Mouse (Mus musculus) embryo, embryonic 10 days (tissue): ENCODE measurements at regions not wholly inside any gene's neighbourhood (a gene's known extent, or its start where the extent isn't known, plus 50 kb on each side); places are given as distances from the start of the nearest gene placed in this dataset.
A peak's percentile ranks its signal among the peaks of the same experiment; 100 is the strongest.

Experiments
- DNase-seq: peaks from one replicate; pipeline ENCODE4 v3.0.0-alpha.2; 2015; ENCODE audit warnings: low spot score

DNA sequence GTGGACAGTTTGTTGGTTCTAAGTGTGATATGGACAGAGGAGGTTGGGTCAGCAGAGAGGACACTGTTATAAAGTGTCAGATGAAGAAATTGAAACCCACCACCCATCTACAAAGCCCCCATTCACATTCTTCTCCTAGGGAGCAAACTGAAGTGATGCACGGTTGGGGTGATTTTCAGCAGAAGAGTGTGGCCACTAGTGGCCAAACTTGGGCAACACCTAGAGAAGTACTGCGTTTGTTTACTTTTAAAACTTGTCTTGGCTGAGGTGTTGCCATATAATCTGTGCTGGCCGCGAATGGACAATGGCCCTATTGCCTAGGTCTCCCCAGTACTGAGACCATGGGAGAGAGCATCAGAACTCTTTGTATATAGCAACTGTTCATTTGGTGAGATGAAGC, 150.8 kb upstream of the Cox10 start:
- no peak for DNase-seq

DNA sequence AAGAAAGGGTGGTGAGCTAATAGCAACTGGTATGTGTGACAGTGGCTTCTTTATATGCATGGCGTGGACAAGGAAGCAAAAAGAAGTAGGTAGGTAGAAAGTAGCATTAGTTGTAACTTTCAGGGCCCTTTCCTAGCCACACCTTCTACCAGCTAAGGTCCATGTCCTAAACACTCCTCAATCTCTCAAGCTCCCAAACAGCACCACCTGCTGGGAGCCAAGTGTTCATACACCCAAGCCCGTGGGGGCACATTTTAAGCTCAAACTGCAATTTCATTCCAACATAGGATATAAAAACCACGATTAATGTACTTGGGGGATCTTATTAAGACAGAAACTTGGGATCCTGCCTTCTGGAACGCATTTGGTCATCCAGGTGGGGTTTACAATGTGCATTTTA, 141.6 kb upstream of the Cox10 start:
- no peak for DNase-seq

DNA sequence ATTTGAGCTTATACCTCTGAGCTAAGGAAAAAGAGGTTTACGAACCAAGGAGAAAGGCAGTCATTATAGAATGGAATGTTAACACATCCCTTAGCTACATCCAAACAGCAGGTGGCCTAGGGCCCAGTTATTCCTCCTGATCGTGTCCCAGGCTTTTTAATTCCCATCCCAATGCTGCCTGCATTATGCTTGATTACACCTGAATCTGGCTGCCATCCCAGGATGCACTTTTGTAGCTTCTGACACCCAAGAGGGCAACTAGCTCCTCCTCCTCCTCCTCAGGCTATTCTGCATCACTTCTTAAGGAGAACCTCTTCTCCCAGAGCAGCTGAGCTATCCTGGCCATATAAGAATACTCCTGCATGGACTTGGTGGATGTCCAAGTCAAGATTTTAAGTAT, 137.9 kb upstream of the Cox10 start:
- DNase-seq = no peak

DNA sequence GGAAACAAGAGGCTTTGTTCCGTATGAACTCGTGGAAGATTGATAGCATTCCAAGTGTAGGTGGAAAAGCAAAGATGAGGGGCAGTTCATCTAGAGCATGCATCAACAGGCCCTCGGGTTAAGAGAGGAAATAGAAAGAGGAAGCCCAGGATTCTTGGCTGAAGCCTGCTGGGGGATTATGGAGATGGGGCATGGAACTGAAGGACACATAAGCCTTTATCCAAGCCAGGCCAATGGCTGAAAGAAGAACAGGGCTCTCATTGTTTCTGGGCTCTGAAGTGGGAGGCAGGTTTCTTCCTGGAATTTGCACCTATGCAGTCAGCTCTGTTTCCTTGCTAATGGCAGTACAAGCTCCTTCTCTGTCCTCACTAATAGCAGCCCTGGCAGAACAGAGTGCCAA, 131.6 kb upstream of the Cox10 start:
- no peak for DNase-seq

DNA sequence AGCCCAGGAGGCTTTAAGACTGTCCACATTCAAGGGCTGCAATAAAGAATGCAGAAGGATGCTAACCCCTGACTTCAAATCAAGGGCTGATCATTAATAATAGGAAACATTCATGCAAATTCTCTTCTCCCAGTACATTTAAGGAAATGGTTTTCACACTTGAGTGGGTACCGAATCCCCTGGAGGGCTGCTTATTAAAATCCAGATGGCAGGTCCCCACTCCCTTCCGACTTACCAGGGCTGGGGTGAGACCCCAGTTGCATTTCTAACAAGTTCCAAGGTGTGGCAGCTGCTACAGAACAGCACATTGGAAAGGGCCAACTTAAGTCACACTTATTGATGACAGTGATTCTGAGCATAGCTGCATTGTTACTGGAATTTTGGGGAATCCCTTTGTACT, 129.0 kb upstream of the Cox10 start:
- no peak for DNase-seq

DNA sequence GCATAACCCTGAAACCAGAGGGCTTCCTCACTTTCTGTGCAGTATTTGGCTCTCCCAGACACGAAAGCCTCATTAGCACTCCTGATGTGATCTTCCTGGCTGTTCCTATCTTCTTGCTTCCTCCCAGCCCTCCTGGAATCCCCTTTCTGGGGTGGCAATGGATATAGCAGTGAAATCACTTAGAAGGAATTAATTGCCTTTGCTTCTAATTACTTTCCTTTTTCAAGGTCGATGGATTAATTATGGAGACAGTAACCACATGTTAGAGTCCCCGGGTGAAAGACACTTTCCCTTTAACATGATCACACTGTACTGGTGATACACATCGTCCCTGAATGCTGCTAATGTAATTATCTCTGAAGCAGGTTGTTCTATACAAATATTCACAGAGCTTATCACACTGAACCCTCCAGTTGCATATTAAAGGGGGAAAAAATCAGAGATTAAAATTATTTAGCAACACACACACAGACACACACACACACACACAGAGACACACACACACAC, 128.1 kb upstream of the Cox10 start:
- no peak for DNase-seq

DNA sequence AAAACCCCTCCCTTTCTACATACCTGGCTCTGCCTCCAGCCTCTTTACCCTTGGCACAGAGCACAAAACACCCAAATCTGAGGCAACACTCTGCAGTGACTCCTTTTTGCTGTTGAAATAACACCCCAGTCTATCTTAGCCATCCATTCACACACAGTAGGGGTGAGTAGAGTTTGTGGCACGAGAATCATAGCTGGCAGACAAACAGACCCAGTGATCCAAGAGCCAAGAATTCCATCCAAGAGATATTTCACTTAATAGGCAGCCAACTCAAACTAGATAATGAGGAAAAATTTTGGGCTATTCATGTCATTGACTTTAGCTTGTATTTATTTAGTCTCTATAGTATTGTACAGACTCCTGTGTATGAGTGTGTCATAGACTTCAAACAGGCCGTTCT, 126.9 kb upstream of the Cox10 start:
- DNase-seq = no peak

DNA sequence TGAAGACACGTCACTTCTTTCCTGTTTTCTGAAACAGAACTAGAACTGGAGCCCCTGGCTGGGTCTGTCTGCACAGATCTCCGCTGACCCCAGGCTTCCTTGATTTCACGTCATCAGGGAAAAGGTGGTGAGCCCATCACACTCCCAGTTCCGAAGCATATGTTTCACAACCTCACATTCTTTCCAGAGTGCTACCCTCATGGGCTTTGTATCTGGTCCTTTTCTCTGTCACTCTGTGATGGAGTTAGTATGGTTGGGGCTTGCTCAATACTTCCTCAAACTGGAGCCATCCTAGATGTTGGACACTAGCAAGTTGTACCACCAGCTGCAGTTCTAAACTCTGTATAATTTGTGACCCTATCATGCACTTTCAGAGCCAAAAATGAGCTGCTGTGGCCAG, 125.8 kb upstream of the Cox10 start:
- no peak for DNase-seq

DNA sequence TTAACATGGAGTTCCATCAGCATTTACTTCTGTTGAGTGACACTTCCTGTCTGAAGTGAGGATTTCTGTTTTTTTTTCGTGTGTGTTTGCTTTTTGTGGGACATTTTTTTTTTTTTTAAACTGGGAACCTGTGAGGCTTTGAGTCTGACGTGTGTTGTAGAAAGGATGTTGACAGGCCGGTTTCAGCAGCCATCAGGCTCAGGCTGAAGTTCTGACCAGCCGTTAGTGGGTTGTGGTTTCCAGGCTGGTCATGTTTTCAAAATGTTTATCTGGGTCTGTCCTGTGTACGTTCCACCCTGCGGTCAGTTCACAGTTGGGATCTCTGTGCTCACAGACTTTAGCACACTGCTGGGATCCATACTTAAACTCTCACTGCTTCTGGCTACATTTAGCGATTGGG, 125.0 kb upstream of the Cox10 start:
- DNase-seq = no peak

DNA sequence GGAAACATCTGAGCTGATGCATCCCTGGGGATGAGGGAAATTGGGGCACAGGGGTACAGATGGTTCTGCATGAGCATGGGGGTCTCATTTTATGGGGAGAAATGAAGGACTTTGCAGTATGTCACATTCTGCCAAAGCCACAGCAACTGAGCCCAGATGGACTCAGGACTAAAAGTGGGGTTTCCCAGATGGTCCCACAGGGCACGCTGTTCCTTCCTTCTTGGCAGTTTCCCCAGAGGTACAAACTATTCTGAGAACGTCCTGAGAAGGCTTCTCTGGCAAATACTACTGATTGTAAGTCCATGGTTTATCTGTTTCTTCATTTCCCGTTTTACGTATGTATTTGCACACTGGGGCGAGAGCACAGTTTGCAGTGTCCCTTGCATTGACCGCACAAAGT, 121.6 kb upstream of the Cox10 start:
- no peak for DNase-seq

DNA sequence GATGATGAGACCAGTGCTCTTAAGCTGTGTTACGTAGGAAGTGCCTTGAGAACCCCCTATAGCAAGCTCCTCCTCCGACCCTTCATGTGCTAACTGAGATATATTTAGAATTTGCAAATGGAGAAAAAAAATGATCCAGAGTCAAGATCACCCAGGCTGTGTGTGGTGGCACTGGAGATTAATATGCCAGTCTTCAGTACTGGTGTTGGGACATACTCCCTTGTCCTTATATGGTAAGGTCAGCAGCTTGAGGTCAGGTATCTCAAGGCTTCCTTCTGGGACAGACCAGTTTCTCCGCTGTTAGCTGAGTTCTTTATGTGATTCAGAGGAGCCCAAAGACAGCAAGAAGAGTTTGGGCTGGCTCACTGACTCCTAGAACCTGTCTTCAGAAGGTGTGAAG, 116.0 kb upstream of the Cox10 start:
- DNase-seq = no peak

DNA sequence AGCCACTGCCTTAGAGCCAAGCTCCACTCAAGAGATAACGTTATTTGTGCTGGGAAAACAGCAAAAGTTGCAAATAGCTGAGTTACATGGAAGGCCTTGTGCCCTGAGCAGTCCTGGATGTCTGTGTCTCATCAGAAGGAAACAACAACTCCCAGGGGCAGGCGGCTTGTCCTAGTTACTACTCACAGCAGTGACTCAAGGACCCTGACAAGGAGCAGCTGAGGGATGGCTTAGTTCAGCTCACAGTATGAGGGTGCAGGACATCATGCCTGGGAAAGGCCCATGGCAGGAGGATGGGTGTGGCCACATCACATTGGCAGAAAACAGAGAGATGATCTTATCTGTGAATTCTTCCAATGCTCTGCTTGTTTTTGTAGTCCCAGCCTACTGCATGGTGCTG, 109.4 kb upstream of the Cox10 start:
- DNase-seq = no peak

DNA sequence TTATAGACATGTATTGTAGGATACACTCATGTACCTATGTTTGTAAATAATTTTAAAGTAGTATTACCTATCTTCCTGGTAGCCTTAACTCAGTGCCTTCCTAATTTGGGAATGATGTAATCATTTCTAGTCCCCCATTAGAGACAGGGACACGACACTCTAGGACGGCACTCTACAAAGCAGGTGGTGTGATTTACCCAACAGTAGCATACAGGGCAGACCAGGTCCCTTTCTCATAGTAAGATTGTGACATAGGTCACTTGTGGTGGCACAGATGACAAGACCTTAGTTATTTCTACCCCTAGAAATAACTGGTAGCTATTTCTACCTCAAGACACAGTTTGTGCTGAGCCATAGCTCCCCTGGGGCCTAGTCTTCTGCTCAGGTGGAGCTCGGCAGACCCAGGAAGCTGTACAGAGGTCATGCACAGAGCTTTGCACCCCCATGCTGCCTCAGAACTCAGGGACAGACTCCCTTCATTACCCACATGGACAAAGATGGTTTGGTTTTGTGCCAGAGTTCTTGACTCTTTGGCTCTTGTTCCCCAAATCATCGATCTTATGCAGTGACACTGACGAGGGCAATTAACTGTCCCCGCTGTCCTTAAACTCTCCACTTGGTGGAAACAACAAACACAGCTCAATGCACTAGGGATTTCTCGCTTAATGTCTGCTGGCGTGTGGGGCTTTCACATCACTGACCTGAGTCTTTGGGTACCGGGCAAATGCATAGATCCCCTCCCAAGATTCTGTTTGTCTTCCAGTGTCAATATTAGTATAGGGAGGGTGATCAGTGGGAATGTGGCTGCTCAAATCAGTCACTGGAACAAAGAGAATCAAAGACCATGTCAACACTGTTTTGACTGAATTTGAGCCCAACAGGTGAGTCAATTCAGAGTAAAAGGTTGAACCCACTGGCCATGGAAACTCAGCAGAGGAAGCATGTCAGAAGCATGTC, 108.5 kb upstream of the Cox10 start:
- DNase-seq = no peak

DNA sequence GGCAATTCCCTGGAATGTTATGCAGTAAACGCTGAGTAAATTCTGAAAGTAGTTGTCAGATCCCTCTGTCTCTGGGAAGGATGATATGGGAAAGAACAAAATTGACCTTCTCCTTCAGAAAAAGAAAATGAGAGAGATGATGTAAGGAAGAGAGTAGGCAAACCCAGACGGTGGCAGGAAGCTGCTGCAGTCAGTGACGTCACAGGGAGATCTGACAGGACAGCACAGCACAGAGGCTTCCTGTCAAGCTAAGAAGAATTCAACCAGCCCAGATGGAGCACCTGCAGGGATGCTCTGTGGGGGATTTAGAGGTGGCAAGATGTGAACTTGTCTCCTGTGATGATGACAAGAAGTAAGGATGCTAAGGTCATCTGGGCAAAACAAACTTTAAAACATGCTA, 107.7 kb upstream of the Cox10 start:
- no peak for DNase-seq

DNA sequence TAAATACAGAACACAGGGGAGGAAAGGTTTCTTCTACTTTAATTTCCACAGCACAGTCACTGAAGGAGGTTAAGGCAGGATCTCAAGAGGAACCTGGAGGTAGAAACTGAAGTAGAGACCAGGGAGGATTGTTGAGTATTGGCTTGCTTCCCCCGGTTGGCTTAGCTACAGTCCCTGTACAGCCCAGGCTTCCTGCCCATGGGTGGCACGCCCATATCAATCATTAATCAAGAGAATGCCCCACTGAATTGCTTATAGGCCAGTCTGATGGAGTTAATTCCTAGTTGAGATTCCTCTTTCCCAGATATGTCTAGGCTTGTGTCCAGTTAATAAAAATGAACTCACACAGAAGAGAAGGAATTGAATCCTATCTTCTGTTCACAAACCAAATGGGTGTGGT, 107.3 kb upstream of the Cox10 start:
- DNase-seq = no peak

DNA sequence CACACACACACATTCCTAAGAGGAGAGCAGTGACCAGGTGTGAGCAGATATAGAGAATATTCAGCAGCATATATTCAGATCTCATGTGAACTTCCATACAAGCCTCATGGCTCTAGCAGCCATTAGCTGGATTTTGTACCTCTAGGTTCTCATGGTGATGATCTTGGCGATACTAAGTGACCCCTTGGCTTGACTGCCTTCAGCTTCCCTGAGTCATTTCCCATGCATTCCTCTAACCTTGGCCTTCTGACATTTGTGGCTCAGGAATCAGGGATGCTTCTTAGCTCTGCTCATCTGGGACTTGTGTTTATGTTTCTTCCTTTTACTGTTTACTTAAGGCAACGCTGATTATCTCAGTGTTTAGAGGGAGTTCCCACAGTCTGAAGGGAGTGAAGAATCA, 100.8 kb upstream of the Cox10 start:
- peak; percentile 35 for DNase-seq

DNA sequence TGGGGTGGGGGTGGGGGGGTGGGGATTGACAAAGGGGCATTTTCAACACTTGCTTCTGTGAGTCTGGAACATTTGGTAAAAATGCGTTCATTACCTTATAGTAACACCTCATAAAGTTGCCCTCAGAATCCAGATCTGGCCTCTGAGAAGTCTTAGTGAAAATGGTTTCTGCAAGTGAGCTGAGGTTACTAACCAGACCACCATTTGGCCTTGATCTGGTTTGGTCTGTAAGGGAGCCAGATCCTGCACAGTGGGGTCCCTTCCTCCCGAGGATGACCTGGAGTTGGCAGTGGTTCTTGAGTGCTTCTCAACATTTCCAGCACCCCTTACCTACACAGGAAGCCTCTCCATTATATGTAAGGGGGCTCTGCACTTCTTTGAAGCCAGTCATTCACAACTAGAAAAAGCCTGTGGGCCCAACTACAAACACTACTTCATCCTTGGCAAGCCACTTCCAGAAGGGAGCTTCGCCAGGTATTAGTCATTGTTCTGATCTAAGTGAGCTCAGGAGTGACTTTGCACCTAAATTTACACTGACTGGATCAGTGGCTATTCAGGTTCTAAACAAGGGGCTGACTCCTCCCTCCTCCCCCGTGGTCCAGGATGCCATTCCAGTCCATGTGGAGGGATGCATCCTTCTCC, 94.3 kb upstream of the Cox10 start:
- DNase-seq = no peak

DNA sequence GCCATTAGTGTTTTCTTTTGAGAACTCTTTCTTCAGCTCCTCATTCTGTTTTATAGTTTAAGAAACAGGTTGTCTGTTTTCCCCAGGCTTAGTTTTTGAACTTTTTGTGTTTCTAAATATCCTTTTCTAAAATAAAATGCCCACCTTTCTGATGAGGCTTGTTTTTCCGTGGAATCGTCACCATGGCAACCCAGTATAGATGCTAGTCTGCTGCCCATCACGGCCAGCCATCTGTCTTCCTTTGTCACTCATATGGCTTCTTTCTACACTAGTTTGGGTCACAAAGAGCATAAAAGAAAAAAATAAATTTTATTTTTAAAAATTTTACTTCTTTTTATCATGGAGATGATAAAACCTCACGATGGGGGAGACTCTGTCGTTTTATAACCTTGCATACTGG, 93.7 kb upstream of the Cox10 start:
- no peak for DNase-seq

DNA sequence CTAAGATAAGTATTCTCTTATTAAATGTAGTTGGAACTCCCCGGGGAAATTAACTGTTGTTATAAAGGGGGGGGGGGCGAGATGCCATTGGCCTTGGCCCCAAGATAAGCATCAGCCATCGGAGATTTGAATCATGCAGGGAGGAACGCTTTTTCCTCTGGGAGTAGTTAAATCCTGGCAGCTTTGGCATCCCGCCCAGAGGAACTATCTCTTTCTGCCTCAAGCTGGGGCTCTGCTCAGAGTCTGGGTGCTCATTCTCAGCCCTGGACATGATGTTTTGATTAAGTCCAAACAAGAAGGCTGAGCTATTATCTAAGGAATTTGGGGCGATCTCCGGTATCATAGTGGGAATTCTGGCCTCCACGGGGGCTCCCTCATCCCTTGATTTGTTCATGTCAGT, 89.4 kb upstream of the Cox10 start:
- no peak for DNase-seq

DNA sequence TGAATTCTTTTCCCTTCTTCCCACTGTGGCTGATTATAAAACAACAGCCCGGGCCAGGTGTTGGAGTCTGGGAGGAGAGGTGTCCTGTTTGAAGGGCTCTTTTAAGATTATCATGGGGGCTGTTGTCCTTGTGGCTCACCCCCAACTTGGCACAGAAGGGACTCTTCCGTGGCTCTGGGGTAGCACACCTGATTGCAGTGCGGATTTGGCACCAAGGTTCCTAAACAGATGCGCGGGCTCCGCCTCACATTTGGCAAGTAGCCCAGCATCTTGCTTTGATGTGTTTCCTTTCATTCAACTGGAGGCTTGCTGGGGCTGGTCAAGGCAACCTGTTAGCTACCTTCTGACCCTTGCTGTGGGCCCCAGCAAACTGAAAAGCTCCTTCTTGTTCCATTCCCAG, 85.5 kb upstream of the Cox10 start:
- no peak for DNase-seq

DNA sequence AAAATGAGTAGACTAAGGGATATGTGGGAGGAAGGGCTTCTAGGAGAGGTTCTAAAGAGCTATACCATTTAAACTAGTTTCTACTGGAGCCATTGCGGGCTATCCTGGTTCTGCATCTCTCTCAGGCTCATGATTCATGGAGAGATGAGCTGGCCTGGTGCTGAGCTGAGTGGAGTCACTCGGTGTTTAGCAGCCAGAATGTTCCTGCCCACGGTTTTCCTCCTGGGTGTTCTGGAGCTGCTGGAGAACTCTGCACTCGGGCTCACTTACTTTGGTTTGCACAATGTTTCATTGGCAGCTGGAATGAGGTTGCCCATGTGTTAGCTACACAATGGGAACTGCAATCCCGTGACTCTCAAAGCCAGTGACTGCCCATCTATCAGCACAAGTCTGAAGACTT, 79.0 kb upstream of the Cox10 start:
- no peak for DNase-seq

DNA sequence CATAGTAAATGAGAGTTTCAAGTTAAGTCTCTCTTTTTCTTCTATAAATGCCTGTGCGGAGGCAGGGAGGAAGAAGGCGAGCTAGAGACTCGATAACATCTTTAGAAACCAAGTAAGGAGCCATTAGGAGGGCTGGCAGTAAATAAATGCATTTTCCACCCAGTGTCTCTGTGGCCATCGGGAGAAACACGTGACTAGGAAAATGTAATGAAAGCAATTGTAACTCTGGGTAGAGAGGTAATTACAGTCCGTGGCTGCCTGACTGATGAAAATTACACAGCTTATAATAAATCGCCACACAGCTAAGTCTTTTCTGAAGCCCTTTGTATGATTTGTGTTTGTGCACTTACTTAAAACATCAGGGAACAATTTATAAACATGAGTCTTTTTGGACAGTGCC, 77.4 kb upstream of the Cox10 start:
- no peak for DNase-seq

DNA sequence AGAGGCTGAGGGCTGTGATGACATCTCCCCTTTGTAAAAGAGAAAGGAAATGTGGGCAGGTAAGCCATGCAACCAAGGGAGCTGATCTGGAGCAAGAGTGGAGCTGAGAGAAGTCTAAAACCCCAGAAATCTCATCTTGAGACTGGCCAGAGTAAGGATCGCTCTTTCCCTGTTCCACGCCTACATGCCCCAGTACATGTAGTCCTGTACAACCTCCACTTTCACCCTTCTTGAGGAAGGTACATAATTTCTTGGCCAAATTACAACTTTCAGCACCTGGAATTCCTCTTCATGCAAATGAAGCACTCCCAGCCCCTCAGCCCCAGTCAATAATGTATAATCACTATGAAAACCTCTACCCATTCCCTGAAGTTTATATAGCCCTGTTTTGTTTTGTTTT, 60.2 kb upstream of the Cox10 start:
- no peak for DNase-seq

DNA sequence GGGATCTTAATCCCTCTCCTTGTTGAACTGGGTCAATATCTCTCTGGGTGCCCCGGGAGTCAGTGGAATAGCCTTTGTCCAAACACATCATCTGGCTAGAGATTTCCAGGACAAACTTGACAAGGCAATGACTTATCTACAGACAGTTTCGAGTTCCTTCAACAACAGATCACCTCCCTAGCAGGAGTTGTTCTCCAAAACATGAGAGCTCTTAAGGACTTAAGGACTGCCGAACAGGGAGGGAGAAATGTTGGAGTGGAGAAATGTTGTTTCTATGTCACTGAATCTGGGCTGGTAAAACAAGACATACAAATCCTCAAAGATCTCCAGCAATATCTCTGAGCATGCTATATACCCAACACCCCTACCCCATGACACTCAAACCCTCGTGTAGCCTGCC, 59.7 kb upstream of the Cox10 start:
- DNase-seq = no peak
